Mouse (Mus musculus): ENCODE data around the gene Xk.
"Not testable (repeated sequence)": the region's sequence is repeated elsewhere in the genome, so short reads cannot be mapped to it uniquely, and the experiment has no call there.

GRCm38 (mm10) chrX:9283464-9283863 lies 10.9 kb downstream of the Xk start, which contains the start of gene H2al1m:
- not testable (repeated sequence) for TF ChIP-seq EP300, CTCF (IDR thresholded peaks at IDR 0.05; ENCODE audit: low read depth)

Measured in liver, postnatal 0 days (tissue).